Mouse (Mus musculus): ENCODE measurements around the gene Eif3c.
A peak's percentile ranks its signal among the peaks of the same experiment; 100 is the strongest.

DNA sequence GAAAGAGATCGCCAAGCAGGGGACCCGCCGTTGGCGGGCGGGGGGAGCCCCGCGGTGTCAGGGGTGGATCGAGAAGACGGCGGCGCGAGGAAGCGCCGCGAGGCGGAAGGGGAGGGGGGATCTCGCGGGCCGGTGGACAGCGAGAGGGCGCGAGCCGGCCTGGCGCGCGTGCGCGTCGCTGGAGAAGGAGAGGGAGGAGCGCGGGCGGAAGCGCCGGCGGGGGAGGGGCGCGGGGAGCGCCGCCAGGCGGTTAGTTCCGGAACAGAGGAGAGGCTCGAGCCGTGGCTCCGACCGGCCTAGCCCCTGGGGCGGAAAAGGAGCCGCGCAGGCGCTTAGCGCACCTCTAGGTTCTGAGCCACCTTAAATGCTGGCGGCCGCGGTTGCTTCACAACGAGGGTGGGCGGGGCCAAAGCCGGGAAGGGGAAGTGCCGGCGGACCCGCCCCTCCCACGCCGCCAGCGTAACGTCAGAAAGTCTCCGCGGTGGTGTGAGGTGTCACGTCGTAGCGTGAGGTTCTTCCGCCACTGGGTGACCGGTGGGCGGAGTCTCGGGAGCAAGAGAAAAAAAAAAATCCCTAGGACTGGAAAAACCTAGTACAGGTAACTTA lies 62.8 kb downstream of the Eif3c start, which contains the start of gene Atxn2l:
- no peak for TF ChIP-seq ZC3H11A (IDR thresholded peaks at IDR 0.05; ENCODE audit: borderline replicate concordance, low read depth, low read length)
- no peak for TF ChIP-seq MAFK (IDR thresholded peaks at IDR 0.05; ENCODE audit: insufficient read depth, low read depth, low read length)
- peak; percentile 63; the same call in 1 of the 2 replicates for TF ChIP-seq HCFC1 (IDR thresholded peaks at IDR 0.05; ENCODE audit: borderline replicate concordance, insufficient read depth, low read length)
- 0 out of 2 replicates have a peak, but pooled peaks have one; percentile 45 for TF ChIP-seq ZNF384 (IDR thresholded peaks at IDR 0.05; ENCODE audit: low read depth, low read length)
- peak; percentile 51 for TF ChIP-seq CHD2 (IDR thresholded peaks at IDR 0.05; ENCODE audit: low read depth, low read length)
